Mouse (Mus musculus) forebrain, embryonic 16.5 days (tissue): Measurements from ENCODE around the gene Olfr521. TPM values are rescaled to one million over a fixed set of nuclear protein-coding genes. Genes with fewer than 3 reads are reported as not detected.

ENCODE experiments used
- polyA plus RNA-seq: library from polyadenylated mRNA; unstranded; fragments of >200 nt; fragmentation: Nextera tagmentation; extraction: Ambion mirVana; gene quantifications from 2 replicates; pipeline ENCODE4 v1.2.1, GENCODE M21; 2015

Gene Olfr521
- polyA plus RNA-seq, 1 experiment from 2014 or later: not detected

Other genes starting within 250 kb of the Olfr521 start
- 16.3 and 18.1 TPM in 2 replicates for gene Arrb1, start 228.0 kb upstream of the Olfr521 start, polyA plus RNA-seq
- gene Tpbgl, start 136.4 kb upstream of the Olfr521 start, polyA plus RNA-seq: 0.67 and 0.76 TPM in 2 replicates
- 5.0 and 6.4 TPM in 2 replicates for gene Slco2b1, start 52.2 kb upstream of the Olfr521 start, polyA plus RNA-seq
- gene Olfr520, start 33.2 kb upstream of the Olfr521 start, polyA plus RNA-seq: not detected in 2 replicates
- 1.6 and 1.7 TPM in 2 replicates for gene Neu3, start 64.9 kb downstream of the Olfr521 start, polyA plus RNA-seq
- 0.60 and 0.70 TPM in 2 replicates for gene Xrra1, start 95.6 kb downstream of the Olfr521 start, polyA plus RNA-seq
- gene Spcs2, start 100.0 kb downstream of the Olfr521 start, polyA plus RNA-seq: 278 and 304 TPM in 2 replicates
- 5.5 TPM in 2 replicates for gene Rnf169, start 216.9 kb downstream of the Olfr521 start, polyA plus RNA-seq
- 0.16 and 0.30 TPM in 2 replicates for gene Chrdl2, start 242.7 kb downstream of the Olfr521 start, polyA plus RNA-seq